Mouse (Mus musculus) embryonic facial prominence, embryonic 10.5 days (tissue): ENCODE results near the gene Efna5. TPM values are rescaled to one million over a fixed set of nuclear protein-coding genes. Genes with fewer than 3 reads are reported as not detected.
A peak's percentile ranks its signal among the peaks of the same experiment; 100 is the strongest.

Experiments used
- DNase-seq: peaks from one replicate; pipeline ENCODE4 v3.0.0-alpha.2; 2017; ENCODE audit warnings: low spot score
- H3K27ac ChIP-seq: fragments of 300-500 bp; sonication (generic); replicated peaks from 2 replicates; pipeline ENCODE4 v1.5.1; 2016; ENCODE audit warnings: mild to moderate bottlenecking
- H3K27me3 ChIP-seq: fragments of 300-500 bp; sonication (generic); replicated peaks from 2 replicates; pipeline ENCODE4 v1.6.1; 2016; ENCODE audit warnings: low read depth, mild to moderate bottlenecking; ENCODE audit not compliant: poor library complexity, severe bottlenecking
- H3K36me3 ChIP-seq: fragments of 300-500 bp; sonication (generic); replicated peaks from 2 replicates; pipeline ENCODE4 v1.6.1; 2016; ENCODE audit warnings: mild to moderate bottlenecking, moderate library complexity
- H3K4me1 ChIP-seq: fragments of 300-500 bp; sonication (generic); 2 replicates; pipeline ENCODE4 v1.6.1; 2016
- H3K4me3 ChIP-seq: fragments of 300-500 bp; sonication (generic); 2 replicates; pipeline ENCODE4 v1.5.1; 2016; ENCODE audit warnings: mild to moderate bottlenecking, moderate library complexity
- H3K9me3 ChIP-seq: fragments of 300-500 bp; sonication (generic); 2 replicates; pipeline ENCODE4 v1.6.1; 2016; ENCODE audit warnings: mild to moderate bottlenecking
- WGBS: fragments of 180-500 bp; shearing (Covaris S2); methylation state at CpG from one replicate; pipeline ENCODE4 v1.1.7; 2016; 5-methylcytosine and 5-hydroxymethylcytosine counted together
- polyA plus RNA-seq: library from polyadenylated mRNA; unstranded; fragments of >200 nt; fragmentation: Nextera tagmentation; extraction: Ambion mirVana; gene quantifications from 2 replicates; pipeline ENCODE4 v1.2.1, GENCODE M21; 2016

Gene Efna5
- polyA plus RNA-seq, 1 experiment from 2014 or later: 61.8 TPM

DNA sequence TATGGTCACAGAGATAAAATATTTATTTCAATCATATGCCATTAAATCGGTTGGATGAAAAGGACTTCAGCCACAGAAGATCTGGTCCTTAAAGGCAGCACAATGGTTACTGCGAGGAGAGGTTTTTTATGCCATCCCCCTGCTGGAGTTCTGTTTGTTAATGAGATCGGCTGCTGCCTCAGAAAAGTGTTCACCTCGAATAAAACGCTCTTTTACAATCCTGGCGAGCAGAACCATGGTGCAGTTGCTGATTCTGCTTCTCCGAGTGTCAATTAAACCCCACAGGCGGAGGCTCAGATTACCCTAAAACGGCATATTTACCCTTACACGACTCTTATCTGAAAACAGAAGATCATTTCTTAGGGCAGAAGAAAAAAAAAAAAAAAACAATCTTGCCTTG is 146.2 kb downstream of the Efna5 start:
- H3K9me3 ChIP-seq: no peaks in the 10 kb centered on the region
- WGBS: 15% methylated on average over 10 of the region's 10 CpGs
- no peak overlapping the region for H3K27ac ChIP-seq
- no peaks in the 10 kb centered on the region; the same call in 1 of the 2 replicates for H3K36me3 ChIP-seq
- H3K27me3 ChIP-seq: no peaks in the 10 kb centered on the region
- no peak for DNase-seq
- peaks cover 49% of the 10 kb centered on the region for H3K4me1 ChIP-seq
- H3K4me3 ChIP-seq: no peak overlapping the region; the same call in 1 of the 2 replicates

DNA sequence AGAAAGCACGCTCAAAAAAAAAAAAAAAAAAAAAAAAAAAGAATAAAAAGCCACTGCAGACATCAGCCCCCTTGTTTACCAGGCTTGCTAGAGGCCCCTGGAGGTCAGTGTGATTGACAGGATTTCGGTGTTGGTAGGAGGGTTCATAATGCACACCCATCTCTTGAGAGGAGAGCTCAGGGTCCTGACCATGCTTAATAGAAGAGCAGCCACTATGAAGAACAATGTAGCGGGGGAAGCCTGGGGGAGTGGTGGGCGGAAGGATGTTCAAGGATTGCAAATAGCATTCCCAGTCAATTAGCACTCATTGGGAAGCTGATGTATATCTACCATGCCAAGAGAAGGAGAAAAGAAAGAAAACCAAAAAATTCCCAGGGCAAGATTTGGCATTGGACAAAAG is 147.1 kb downstream of the Efna5 start:
- WGBS: 35% methylated on average over 4 of the region's 4 CpGs
- Histone ChIP-seq H3K4me1 (peaks cover 57% of the 10 kb centered on the region), H3K27me3 (no peaks in the 10 kb centered on the region), H3K4me3 (no peak overlapping the region), H3K27ac (no peak overlapping the region), H3K9me3 (no peaks in the 10 kb centered on the region), H3K36me3 (no peaks in the 10 kb centered on the region; the same call in 1 of the 2 replicates)
- no peak for DNase-seq

GRCm38 (mm10) chr17:62729754-62730470 is 151.2 kb downstream of the Efna5 start:
- peak; percentile 27 for DNase-seq
- no peak overlapping the region for H3K4me3 ChIP-seq
- no peaks in the 10 kb centered on the region for H3K9me3 ChIP-seq
- H3K27me3 ChIP-seq: no peaks in the 10 kb centered on the region
- no peaks in the 10 kb centered on the region for H3K36me3 ChIP-seq
- H3K4me1 ChIP-seq: peaks cover 45% of the 10 kb centered on the region
- H3K27ac ChIP-seq: no peak overlapping the region
- WGBS: 42% methylated on average over 10 of the region's 10 CpGs

GRCm38 (mm10) chr17:62728142-62728917 is 152.8 kb downstream of the Efna5 start:
- Histone ChIP-seq H3K4me1 (peaks cover 32% of the 10 kb centered on the region), H3K27ac (no peak overlapping the region), H3K27me3 (no peaks in the 10 kb centered on the region), H3K36me3 (no peaks in the 10 kb centered on the region), H3K4me3 (no peak overlapping the region), H3K9me3 (no peaks in the 10 kb centered on the region)
- no peak for DNase-seq
- 45% methylated on average over 10 of the region's 10 CpGs for WGBS

DNA sequence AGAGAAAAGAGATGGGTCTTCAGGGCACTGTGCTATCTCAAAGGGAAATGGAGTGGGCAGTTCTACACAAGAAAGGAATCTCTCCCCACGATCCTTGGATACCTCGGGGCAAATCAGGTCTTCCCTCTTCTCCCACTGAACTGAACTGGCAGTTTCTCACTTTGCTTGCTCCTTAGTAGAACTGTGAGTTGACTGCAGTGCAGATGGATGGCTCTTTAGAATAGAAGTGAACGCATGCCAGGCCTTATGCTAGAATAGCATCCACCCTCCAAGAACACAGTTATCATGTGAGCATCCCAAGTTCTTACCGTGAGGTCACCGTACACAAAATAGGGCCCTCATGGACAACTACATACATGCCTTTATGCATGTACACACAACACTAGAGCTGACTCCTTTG is 155.0 kb downstream of the Efna5 start:
- Histone ChIP-seq H3K36me3 (no peaks in the 10 kb centered on the region), H3K27ac (no peak overlapping the region), H3K27me3 (no peaks in the 10 kb centered on the region), H3K4me1 (peaks cover 44% of the 10 kb centered on the region), H3K9me3 (no peaks in the 10 kb centered on the region), H3K4me3 (no peak overlapping the region)
- WGBS: 72% methylated on average over 5 of the region's 5 CpGs
- DNase-seq: no peak

- Histone ChIP-seq H3K4me1 (peaks cover 31% of the 10 kb centered on the region), H3K27me3 (no peaks in the 10 kb centered on the region), H3K27ac (no peak overlapping the region), H3K4me3 (no peak overlapping the region), H3K36me3 (no peaks in the 10 kb centered on the region), H3K9me3 (no peaks in the 10 kb centered on the region)
- DNase-seq: no peak
- 85% methylated on average over 5 of the region's 5 CpGs for WGBS
Observed at GRCm38 (mm10) chr17:62722962-62723361, 158.2 kb downstream of the Efna5 start.

DNA sequence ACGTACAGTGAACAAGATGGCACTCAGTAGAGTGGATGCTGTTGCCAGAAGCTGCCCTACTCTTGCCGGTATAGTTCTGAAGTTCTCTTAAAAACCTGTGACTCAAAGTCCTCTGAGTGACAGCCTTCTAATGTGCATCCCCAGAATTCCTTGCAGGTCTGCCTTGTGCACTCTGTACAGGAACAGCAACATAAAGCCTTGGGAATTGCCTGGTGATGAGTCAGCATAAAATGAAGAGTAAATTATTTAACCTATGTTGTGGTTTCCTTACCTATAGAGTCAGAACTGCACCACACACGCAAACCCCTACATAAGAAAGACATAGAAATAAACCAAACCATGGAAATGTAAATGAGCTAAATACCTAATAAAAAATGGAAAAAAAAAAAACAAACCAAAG is 159.5 kb downstream of the Efna5 start:
- DNase-seq: no peak
- no peak overlapping the region for H3K4me3 ChIP-seq
- H3K27ac ChIP-seq: no peak overlapping the region
- H3K27me3 ChIP-seq: no peaks in the 10 kb centered on the region
- H3K4me1 ChIP-seq: peaks cover 45% of the 10 kb centered on the region
- no peaks in the 10 kb centered on the region for H3K36me3 ChIP-seq
- no peaks in the 10 kb centered on the region for H3K9me3 ChIP-seq
- 90% methylated on average over 3 of the region's 3 CpGs for WGBS

GRCm38 (mm10) chr17:62720740-62721450 is 160.2 kb downstream of the Efna5 start:
- peaks cover 48% of the 10 kb centered on the region for H3K4me1 ChIP-seq
- whole genome bisulfite sequencing: 81% methylated on average over 20 of the region's 20 CpGs

GRCm38 (mm10) chr17:62717426-62718131 is 163.5 kb downstream of the Efna5 start:
- H3K27ac ChIP-seq: no peak overlapping the region
- WGBS: 29% methylated on average over 12 of the region's 12 CpGs

More at GRCm38 (mm10) chr17:62720740-62721450, 160.2 kb downstream of the Efna5 start:
- Histone ChIP-seq H3K9me3 (no peaks in the 10 kb centered on the region), H3K36me3 (no peaks in the 10 kb centered on the region), H3K4me3 (no peak overlapping the region), H3K27me3 (no peaks in the 10 kb centered on the region), H3K27ac (no peak overlapping the region)
- no peak for DNase-seq

DNA sequence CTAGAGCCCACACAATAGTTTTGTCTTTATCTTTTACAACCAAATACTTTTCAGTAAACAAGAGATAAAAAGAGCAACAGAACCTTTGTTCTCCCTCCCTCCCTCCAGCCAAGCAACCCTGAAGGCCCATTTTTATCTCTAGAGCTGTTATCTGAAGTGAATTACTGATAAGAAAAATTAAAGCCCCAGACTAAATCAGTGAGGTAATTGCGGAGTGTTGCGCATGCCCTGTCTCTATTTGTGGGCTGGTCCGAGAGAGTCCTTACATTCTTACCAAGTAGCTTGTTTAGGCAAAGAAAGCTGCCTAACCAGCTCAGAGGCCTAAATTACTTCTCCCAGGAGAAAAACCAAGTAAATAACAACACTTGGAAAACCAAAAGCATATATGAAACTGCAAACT is 167.7 kb downstream of the Efna5 start:
- peaks cover 26% of the 10 kb centered on the region for H3K4me1 ChIP-seq
- no peaks in the 10 kb centered on the region for H3K36me3 ChIP-seq
- no peaks in the 10 kb centered on the region for H3K27me3 ChIP-seq
- DNase-seq: no peak
- H3K27ac ChIP-seq: no peak overlapping the region
- no peaks in the 10 kb centered on the region for H3K9me3 ChIP-seq
- WGBS: 90% methylated on average over 3 of the region's 3 CpGs
- no peak overlapping the region for H3K4me3 ChIP-seq

More at GRCm38 (mm10) chr17:62717426-62718131, 163.5 kb downstream of the Efna5 start:
- H3K4me1 ChIP-seq: peaks cover 43% of the 10 kb centered on the region
- DNase-seq: no peak
- H3K36me3 ChIP-seq: no peaks in the 10 kb centered on the region
- H3K27me3 ChIP-seq: no peaks in the 10 kb centered on the region
- no peaks in the 10 kb centered on the region for H3K9me3 ChIP-seq
- no peak overlapping the region for H3K4me3 ChIP-seq

DNA sequence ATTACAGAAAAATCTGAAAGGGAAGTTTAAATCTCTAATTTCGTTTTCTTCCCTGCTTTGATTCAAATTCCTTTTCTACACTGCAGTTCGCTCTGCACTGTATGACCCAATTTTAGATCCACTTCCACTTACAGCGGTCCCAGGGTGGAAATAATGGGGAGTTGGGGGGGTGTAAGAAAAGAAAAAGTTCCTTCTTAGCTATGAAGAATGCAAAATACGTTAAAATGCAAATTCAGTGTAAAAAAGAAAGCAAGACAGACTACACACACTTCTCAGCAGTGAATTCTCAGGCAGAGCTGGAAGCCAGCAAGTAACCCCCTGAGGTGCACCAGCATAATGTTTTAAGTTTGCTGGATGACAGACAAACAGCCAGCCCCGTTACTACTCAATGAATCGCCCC is 174.7 kb downstream of the Efna5 start:
- no peaks in the 10 kb centered on the region; the same call in 1 of the 2 replicates for H3K36me3 ChIP-seq
- no peaks in the 10 kb centered on the region for H3K9me3 ChIP-seq
- H3K27me3 ChIP-seq: no peaks in the 10 kb centered on the region
- DNase-seq: no peak
- H3K4me1 ChIP-seq: peaks cover 23% of the 10 kb centered on the region
- H3K4me3 ChIP-seq: no peak overlapping the region
- no peak overlapping the region for H3K27ac ChIP-seq
- 64% methylated on average over 6 of the region's 6 CpGs for WGBS
